Mouse (Mus musculus) liver, adult 2 months (tissue): ENCODE measurements around the gene Aftph. TPM values are rescaled to one million over a fixed set of nuclear protein-coding genes. Genes with fewer than 3 reads are reported as not detected.

Experiments used
- DNase-seq: peaks from one replicate; pipeline ENCODE4 v3.0.0-alpha.2; 2011; ENCODE audit warnings: low read depth, low spot score; ENCODE audit errors: extremely low read depth
- H3K27ac ChIP-seq: fragments of 200-500 bp; replicated peaks from 2 replicates; pipeline ENCODE4 v1.5.1; 2012; ENCODE audit warnings: low read depth, mild to moderate bottlenecking, control low read depth, inconsistent platforms, low read length; ENCODE audit not compliant: insufficient read depth
- H3K27me3 ChIP-seq: fragments of 200-500 bp; 2 replicates; pipeline ENCODE4 v1.6.1; 2012; ENCODE audit warnings: mild to moderate bottlenecking, moderate library complexity, low read length, inconsistent platforms; ENCODE audit not compliant: control insufficient read depth, insufficient read depth
- H3K36me3 ChIP-seq: fragments of 200-500 bp; 2 replicates; pipeline ENCODE4 v1.6.1; 2012; ENCODE audit warnings: low read length, inconsistent platforms; ENCODE audit not compliant: control insufficient read depth, insufficient read depth
- H3K4me1 ChIP-seq: fragments of 200-500 bp; 2 replicates; pipeline ENCODE4 v1.6.1; 2011; ENCODE audit warnings: low read length; ENCODE audit not compliant: control insufficient read depth, insufficient read depth
- H3K4me3 ChIP-seq: fragments of 200-500 bp; 2 replicates; pipeline ENCODE4 v1.5.1; 2011; ENCODE audit warnings: low read depth, mild to moderate bottlenecking, control low read depth, low read length, moderate library complexity; ENCODE audit not compliant: insufficient read depth
- H3K79me2 ChIP-seq: fragments of 200-500 bp; 2 replicates; pipeline ENCODE4 v1.6.1; 2012; ENCODE audit warnings: inconsistent platforms, mild to moderate bottlenecking, low read length, moderate library complexity; ENCODE audit not compliant: control insufficient read depth, insufficient read depth
- H3K9ac ChIP-seq: fragments of 200-500 bp; 2 replicates; pipeline ENCODE4 v1.6.1; 2012; ENCODE audit warnings: low read depth, mild to moderate bottlenecking, control low read depth, inconsistent platforms, low read length
- CTCF ChIP-seq: fragments of 200-500 bp; IDR thresholded peaks from 2 replicates; pipeline ENCODE4 v1.5.1; 2011; ENCODE audit warnings: low read depth, low read length, control low read depth
- POLR2A ChIP-seq: fragments of 200-500 bp; IDR thresholded peaks from 2 replicates; pipeline ENCODE4 v1.6.1; 2011; ENCODE audit warnings: low read length, control low read depth; ENCODE audit not compliant: insufficient read depth; ENCODE audit errors: extremely low read depth
- WGBS: fragments of 180-500 bp; shearing (Covaris S2); methylation state at CpG from one replicate; pipeline ENCODE4 v1.1.7; 2018; 5-methylcytosine and 5-hydroxymethylcytosine counted together
- polyA plus RNA-seq: library from polyadenylated mRNA; depleted of rRNA; stranded (reverse); fragments of >200 nt; gene quantifications from 2 replicates; pipeline ENCODE4 v1.2.3, GENCODE M21; 2012
- total RNA-seq: library from RNA; depleted of rRNA; stranded (reverse); fragments of >200 nt; gene quantifications from 2 replicates; pipeline ENCODE4 v1.2.3, GENCODE M21; 2014

The Aftph gene
- total and polyA plus RNA-seq, 2 experiments = 24.6 to 33.5 TPM

- Histone ChIP-seq H3K4me3 (no peak overlapping the region), H3K4me1 (no peaks in the 10 kb centered on the region), H3K36me3 (no peaks in the 10 kb centered on the region), H3K27me3 (no peaks in the 10 kb centered on the region), H3K27ac (no peak overlapping the region), H3K79me2 (no peaks in the 10 kb centered on the region), H3K9ac (no peak overlapping the region)
- no peak for DNase-seq
- WGBS = 69% methylated on average over 6 of the region's 6 CpGs
- TF ChIP-seq CTCF (0 out of 2 replicates have a peak, but pooled peaks have one; percentile 22), POLR2A (no peak)
These were observed 69.5 kb downstream of the Aftph start for GRCm38 (mm10) chr11:20671789-20672392.

- Histone ChIP-seq H3K9ac (no peak overlapping the region), H3K36me3 (no peaks in the 10 kb centered on the region), H3K27ac (no peak overlapping the region), H3K4me1 (no peaks in the 10 kb centered on the region), H3K4me3 (no peak overlapping the region), H3K27me3 (no peaks in the 10 kb centered on the region), H3K79me2 (no peaks in the 10 kb centered on the region)
- DNase-seq = no peak
- TF ChIP-seq CTCF (no peak), POLR2A (no peak)
- 88% methylated on average over 9 of the region's 9 CpGs for WGBS
These were observed 76.5 kb downstream of the Aftph start for GRCm38 (mm10) chr11:20664878-20665277.

- no peaks in the 10 kb centered on the region for H3K79me2 ChIP-seq
- no peak overlapping the region for H3K27ac ChIP-seq
- H3K36me3 ChIP-seq = no peaks in the 10 kb centered on the region
- TF ChIP-seq POLR2A = no peak
- no peak for TF ChIP-seq CTCF
- WGBS = 87% methylated on average over 5 of the region's 5 CpGs
- H3K9ac ChIP-seq = no peak overlapping the region
- no peak overlapping the region for H3K4me3 ChIP-seq
- DNase-seq = no peak
- no peaks in the 10 kb centered on the region for H3K4me1 ChIP-seq
- no peaks in the 10 kb centered on the region for H3K27me3 ChIP-seq
These were observed 77.7 kb downstream of the Aftph start for GRCm38 (mm10) chr11:20663580-20664198.

- H3K4me3 ChIP-seq = no peak overlapping the region
- TF ChIP-seq POLR2A = no peak
- no peak for TF ChIP-seq CTCF
- H3K79me2 ChIP-seq = no peaks in the 10 kb centered on the region
- H3K27ac ChIP-seq = no peak overlapping the region
- no peaks in the 10 kb centered on the region for H3K36me3 ChIP-seq
- H3K9ac ChIP-seq = no peak overlapping the region
- no peaks in the 10 kb centered on the region for H3K4me1 ChIP-seq
- no peaks in the 10 kb centered on the region for H3K27me3 ChIP-seq
- no peak for DNase-seq
- 76% methylated on average over 7 of the region's 7 CpGs for WGBS
These were observed 78.6 kb downstream of the Aftph start for GRCm38 (mm10) chr11:20662811-20663210.

DNA sequence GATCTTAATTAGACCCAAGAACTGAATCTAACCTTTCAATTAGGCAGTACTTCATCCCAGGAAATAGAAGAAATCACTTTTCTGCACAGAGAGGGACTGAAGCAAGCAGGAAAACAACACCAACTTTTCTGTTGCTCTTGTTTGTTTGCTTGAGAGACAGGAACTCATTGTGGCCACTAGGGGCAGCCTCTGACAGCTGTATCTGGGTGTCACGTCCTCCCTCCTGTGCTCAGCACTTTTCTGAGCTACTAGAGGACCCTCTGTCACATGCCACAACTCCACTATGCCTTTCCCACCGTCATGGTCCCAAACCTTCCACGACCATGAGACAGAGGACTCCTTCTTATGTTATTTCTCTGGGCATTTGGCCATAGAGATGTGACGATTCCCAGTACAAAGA lies 79.7 kb downstream of the Aftph start:
- no peaks in the 10 kb centered on the region for H3K36me3 ChIP-seq
- no peak for TF ChIP-seq POLR2A
- TF ChIP-seq CTCF = peak; percentile 75
- no peaks in the 10 kb centered on the region for H3K27me3 ChIP-seq
- 35% methylated on average over 4 of the region's 4 CpGs for WGBS
- peak; percentile 33 for DNase-seq
- no peaks in the 10 kb centered on the region for H3K79me2 ChIP-seq
- H3K27ac ChIP-seq = no peak overlapping the region
- H3K4me3 ChIP-seq = no peak overlapping the region
- H3K4me1 ChIP-seq = no peaks in the 10 kb centered on the region
- H3K9ac ChIP-seq = no peak overlapping the region
